Mouse (Mus musculus) frontal cortex, adult 2 months (tissue): ENCODE measurements around the gene Sgf29. TPM values are rescaled to one million over a fixed set of nuclear protein-coding genes. Genes with fewer than 3 reads are reported as not detected.

Experiments
- DNase-seq, 2 experiments: peaks; one replicate each; pipeline ENCODE4 v3.0.0; 2022; ENCODE audit warnings: low spot score in 1 of 2; ENCODE audit errors: extremely low spot score in 1 of 2
- polyA plus RNA-seq: library from polyadenylated mRNA; depleted of rRNA; stranded (reverse); fragments of >200 nt; gene quantifications from 2 replicates; pipeline ENCODE4 v1.2.3, GENCODE M21; 2012; rRNA removed

Sgf29 gene
- polyA plus RNA-seq, 1 experiment, result 40.2 TPM

DNA sequence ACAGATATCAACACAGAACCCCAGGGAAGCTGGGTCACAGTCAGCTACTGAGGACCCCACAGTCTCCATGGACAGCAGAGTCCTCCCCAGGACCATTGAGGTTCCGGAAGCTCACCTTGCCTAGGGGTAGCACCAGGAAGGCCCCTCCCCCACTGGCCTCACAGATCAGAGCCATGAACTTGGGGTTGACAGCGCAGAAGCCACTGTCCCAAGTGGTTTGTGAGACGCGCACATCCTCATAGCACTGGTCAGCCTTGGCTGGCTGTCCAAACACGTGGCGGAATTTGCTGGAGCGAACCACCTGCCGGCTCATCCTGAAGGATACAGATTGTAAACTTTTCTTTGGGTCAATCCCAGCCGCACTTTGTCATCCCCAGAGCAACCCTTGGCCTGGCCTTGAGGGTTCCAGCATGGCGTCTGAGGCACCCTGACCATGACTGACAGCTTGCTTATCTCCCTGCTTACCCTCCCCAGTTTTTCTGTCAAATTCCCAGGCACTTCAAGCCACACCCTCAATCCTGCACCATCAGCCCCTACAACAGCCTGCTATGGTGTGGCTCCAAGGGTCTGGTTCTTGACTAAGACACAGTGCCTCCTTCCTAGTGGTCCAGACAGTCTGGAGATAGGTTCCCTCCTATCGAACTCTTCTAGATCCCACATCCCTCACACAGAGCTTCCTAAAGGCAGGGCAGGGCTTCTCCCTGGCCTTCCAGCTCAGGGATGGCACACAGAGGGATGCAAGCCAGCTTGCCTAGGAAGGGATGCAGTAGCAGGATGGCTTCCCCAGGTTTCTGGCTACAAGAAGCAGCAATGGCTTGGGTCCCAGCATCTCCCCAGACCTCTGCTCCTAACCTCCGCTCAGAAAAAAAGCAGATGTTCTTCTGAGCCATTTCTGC is 54.0 kb downstream of the Sgf29 start:
- no peak for DNase-seq

DNA sequence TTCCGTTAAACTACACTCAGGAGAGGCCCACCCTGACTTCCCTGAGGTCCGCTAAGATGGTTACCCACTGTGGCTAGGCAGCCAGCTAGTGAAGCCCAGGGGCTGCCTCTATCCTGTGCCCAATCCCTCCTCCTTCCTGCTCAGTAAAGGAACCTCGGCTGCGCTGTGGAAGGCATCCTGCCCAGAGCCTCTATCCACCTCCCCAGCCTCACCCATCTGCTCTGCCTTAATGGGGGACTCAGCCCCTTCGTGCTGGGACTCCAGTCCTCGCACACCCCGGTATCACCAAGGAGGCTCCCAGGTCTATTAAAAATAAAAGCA is 54.6 kb downstream of the Sgf29 start:
- no peak for DNase-seq

DNA sequence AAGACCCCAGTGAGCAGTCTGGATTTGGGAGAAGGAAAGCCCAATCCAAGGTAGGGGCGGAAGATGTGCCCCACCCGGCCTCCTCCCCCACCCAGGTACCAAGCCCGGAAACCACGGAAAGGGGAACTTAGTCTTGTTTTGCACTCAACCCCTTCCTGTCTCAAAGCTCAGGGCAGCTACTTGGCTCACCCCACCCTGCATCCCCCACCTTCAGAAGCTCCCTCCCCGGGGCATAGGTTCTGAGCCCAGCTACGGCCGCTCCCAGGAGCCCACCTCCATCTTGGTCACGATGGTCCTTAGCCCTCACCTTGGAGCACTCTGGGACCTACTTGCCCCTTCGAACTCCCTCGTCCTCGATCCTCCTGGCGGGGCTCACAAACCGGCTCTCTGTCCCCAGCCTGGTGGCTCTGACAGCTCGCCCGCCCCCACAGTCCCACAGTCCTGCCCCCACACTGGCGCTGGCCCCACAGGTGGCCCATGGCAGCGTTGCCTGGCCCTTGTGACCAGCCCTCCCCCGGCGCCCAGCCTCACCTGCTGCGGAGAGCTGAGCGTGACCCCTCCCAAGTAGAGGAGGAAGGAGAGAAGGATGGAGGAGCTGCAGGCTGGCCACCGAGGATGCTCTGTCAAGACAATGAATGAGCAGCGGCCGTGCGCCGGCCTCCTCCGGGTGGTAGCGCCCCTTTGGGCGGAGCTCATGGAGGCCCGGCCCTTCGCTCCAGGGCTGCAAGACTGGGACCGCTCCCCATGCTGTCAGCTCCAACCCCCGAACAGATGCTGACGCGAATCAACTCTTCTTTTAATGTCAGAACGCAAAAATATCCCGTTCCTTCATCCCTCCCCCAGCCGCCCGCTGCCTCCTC is 55.2 kb downstream of the Sgf29 start:
- DNase-seq, result peak; percentile 88 to 94

GRCm38 (mm10) chr7:126707442-126708174 is 58.5 kb downstream of the Sgf29 start, which contains the start of gene Coro1a:
TSS of gene Coro1a (minus strand) at chr7:126707787.
- DNase-seq, result no peak

- no peak for DNase-seq
Observed at GRCm38 (mm10) chr7:126708175-126708952, 59.3 kb downstream of the Sgf29 start.

DNA sequence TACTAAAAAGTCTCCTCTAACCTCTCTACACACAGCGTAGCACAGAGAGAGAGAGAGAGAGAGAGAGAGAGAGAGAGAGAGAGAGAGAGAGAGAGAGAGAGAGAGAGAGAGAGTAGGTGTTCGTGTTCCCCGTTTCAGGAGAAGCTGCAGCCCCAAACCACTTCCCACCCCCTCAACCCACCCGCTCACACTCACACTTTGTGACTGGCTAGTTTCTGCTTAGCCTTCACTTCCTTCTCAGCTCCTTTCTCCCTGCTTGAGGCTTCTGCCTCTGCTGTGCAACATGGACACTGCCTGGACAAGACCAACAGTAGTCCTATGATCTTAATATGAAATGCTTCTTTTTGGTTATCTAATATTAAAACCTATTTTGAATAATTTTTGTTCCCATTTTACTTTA is 61.2 kb downstream of the Sgf29 start:
- DNase-seq, result no peak

- DNase-seq, result no peak
Observed at GRCm38 (mm10) chr7:126711910-126712309, 62.8 kb downstream of the Sgf29 start.

GRCm38 (mm10) chr7:126715679-126716078 is 66.6 kb downstream of the Sgf29 start:
- DNase-seq, result no peak

- DNase-seq, result no peak
Observed at GRCm38 (mm10) chr7:126717566-126717965, 68.5 kb downstream of the Sgf29 start.

DNA sequence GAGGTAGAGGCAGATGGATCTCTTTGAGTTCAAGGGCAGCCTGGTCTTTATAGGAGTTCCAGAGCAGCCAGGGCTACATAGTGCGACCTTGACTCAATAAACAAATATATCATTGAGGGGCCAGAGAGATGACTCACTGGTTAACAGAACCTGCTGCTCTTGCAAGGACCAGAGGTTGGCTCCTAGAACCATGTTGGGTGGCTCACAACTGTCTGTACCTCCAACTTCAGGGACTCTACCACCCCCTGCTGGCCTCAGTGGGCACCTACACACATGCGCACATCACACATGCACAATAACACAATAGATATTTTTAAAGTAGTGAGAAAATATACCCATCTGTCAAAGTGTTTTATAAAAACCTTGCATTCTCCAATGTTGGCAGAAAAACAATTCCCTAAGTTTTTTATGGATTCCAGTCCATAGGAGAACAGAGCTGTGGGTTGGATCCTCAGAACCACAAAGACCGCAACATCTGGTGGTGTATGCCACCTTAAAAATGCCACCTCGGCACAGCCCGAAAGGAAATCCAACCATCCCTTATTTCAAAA is 69.8 kb downstream of the Sgf29 start:
- no peak for DNase-seq

GRCm38 (mm10) chr7:126721635-126722034 is 72.5 kb downstream of the Sgf29 start:
- DNase-seq, result no peak

Other genes with a start within 250 kb of the Sgf29 start
- gene Cd19, start 234.4 kb upstream of the Sgf29 start, polyA plus RNA-seq, result 0.14 and 0.27 TPM in 2 replicates
- 22.0 and 25.4 TPM in 2 replicates for gene Rabep2, start 220.6 kb upstream of the Sgf29 start, polyA plus RNA-seq
- gene Atp2a1, start 186.2 kb upstream of the Sgf29 start, polyA plus RNA-seq, result 1.2 and 1.9 TPM in 2 replicates
- gene Sh2b1, start 173.9 kb upstream of the Sgf29 start, polyA plus RNA-seq, result 60.5 and 63.7 TPM in 2 replicates
- gene Tufm, start 161.9 kb upstream of the Sgf29 start, polyA plus RNA-seq, result 97.2 and 102 TPM in 2 replicates
- gene Atxn2l, start 145.9 kb upstream of the Sgf29 start, polyA plus RNA-seq, result 144 and 153 TPM in 2 replicates
- gene Eif3c, start 82.9 kb upstream of the Sgf29 start, polyA plus RNA-seq, result 107 and 114 TPM in 2 replicates
- 0.74 and 0.82 TPM in 2 replicates for gene Apobr, start 64.4 kb upstream of the Sgf29 start, polyA plus RNA-seq
- 45.1 and 46.3 TPM in 2 replicates for gene Cln3, start 63.5 kb upstream of the Sgf29 start, polyA plus RNA-seq
- 0.13 TPM in 1 of 2 replicates, not detected in the other for gene Il27, start 54.4 kb upstream of the Sgf29 start, polyA plus RNA-seq
- 23.9 and 31.7 TPM in 2 replicates for gene Nupr1, start 18.4 kb upstream of the Sgf29 start, polyA plus RNA-seq
- gene Sult1a1, start 27.1 kb downstream of the Sgf29 start, polyA plus RNA-seq, result 10.7 and 11.1 TPM in 2 replicates
- gene Bola2, start 46.1 kb downstream of the Sgf29 start, polyA plus RNA-seq, result 46.4 and 65.4 TPM in 2 replicates
- gene Slx1b, start 46.5 kb downstream of the Sgf29 start, polyA plus RNA-seq, result 34.3 and 34.5 TPM in 2 replicates
- gene Coro1a, start 58.5 kb downstream of the Sgf29 start, polyA plus RNA-seq, result 135 and 145 TPM in 2 replicates
- 305 and 314 TPM in 2 replicates for gene Mapk3, start 110.3 kb downstream of the Sgf29 start, polyA plus RNA-seq
- gene Gdpd3, start 117.0 kb downstream of the Sgf29 start, polyA plus RNA-seq, result 4.4 and 6.4 TPM in 2 replicates
- gene Ypel3, start 127.6 kb downstream of the Sgf29 start, polyA plus RNA-seq, result 439 and 535 TPM in 2 replicates
- gene Tbx6, start 132.2 kb downstream of the Sgf29 start, polyA plus RNA-seq, result 1.4 and 1.9 TPM in 2 replicates
- 84.5 and 85.1 TPM in 2 replicates for gene Ppp4c, start 143.2 kb downstream of the Sgf29 start, polyA plus RNA-seq
- 130 and 142 TPM in 2 replicates for gene Fam57b, start 148.4 kb downstream of the Sgf29 start, polyA plus RNA-seq
- gene 4930451I11Rik, start 182.3 kb downstream of the Sgf29 start, polyA plus RNA-seq, result 0.53 TPM in 1 of 2 replicates, not detected in the other
- gene Doc2a, start 198.1 kb downstream of the Sgf29 start, polyA plus RNA-seq, result 35.1 and 44.5 TPM in 2 replicates
- 89.0 and 92.5 TPM in 2 replicates for gene Hirip3, start 212.7 kb downstream of the Sgf29 start, polyA plus RNA-seq
- gene Ino80e, start 213.1 kb downstream of the Sgf29 start, polyA plus RNA-seq, result 56.0 and 58.8 TPM in 2 replicates
- 105 and 110 TPM in 2 replicates for gene Taok2, start 235.4 kb downstream of the Sgf29 start, polyA plus RNA-seq